Mouse (Mus musculus): Measurements from ENCODE around the gene Zfp667. TPM values are rescaled to one million over a fixed set of nuclear protein-coding genes. Genes with fewer than 3 reads are reported as not detected.
A peak's percentile ranks its signal among the peaks of the same experiment; 100 is the strongest.

Gene Zfp667
- total and polyA plus RNA-seq, 3 experiments = 3.9 to 5.3 TPM; not detected in 1

DNA sequence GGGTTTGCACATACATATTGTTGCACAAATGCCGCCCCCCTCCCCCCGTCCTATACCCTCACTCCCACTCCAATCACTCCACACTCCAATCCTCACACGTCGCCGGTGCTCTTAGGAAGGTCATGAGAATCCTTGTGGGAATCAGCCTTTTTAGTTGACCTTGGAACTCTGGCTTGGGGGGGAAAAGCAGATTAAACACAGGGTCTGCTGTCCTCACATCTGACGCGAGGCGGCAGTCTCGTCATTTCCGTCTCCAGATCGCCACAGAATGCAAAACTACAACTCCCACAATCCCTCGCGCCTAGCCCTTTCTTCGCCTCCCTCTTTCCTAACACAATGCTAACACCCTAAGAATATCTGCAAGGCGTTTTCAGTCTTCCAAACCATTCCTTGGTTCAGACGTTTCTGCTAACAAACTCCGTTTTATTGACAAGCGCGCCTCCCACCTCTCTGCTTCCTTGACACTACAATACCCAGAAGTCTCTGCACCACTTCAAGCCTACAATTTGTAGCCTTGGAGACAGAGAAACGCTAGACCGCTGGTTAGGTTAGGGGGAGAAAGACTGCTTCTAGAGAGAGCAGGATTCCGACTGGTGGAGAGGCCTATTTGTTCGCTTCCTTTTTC lies 2.8 kb upstream of the Zfp667 start (continued):
- TF ChIP-seq CTCF (IDR thresholded peaks at IDR 0.05 in 2 of 3, conservative IDR thresholded peaks at IDR 0.05 in 1 of 3; ENCODE audit: control insufficient read depth in 1 of 3, insufficient read depth in 1 of 3, low read depth in 2 of 3, low read length in 3 of 3, poor library complexity in 1 of 3, severe bottlenecking in 1 of 3) (peak; percentile 9 to 38 (median 27); a peak in 3 of 6 replicates), ZC3H11A (IDR thresholded peaks at IDR 0.05; ENCODE audit: low read depth, low read length) (no peak), CHD1 (IDR thresholded peaks at IDR 0.05; ENCODE audit: low read depth, low read length) (no peak), MAX (IDR thresholded peaks at IDR 0.05; ENCODE audit: low read length) (no peak; the same call in 1 of the 2 replicates), RCOR1 (IDR thresholded peaks at IDR 0.05; ENCODE audit: low read depth, low read length) (no peak), ZKSCAN1 (IDR thresholded peaks at IDR 0.05; ENCODE audit: low read depth, low read length) (no peak), MYB (IDR thresholded peaks at IDR 0.05; ENCODE audit: low read depth, low read length) (no peak), ETS1 (IDR thresholded peaks at IDR 0.05; ENCODE audit: low read depth, low read length) (0 out of 2 replicates have a peak, but pooled peaks have one; percentile 6), SIN3A (IDR thresholded peaks at IDR 0.05; ENCODE audit: low read length) (peak; percentile 97), KAT2A (conservative IDR thresholded peaks at IDR 0.05; ENCODE audit: low read depth, low read length) (peak; percentile 87), BHLHE40 (IDR thresholded peaks at IDR 0.05; ENCODE audit: borderline replicate concordance, low read depth, low read length) (no peak), TBP (IDR thresholded peaks at IDR 0.05; ENCODE audit: low read depth, low read length) (peak; percentile 76), USF1 (IDR thresholded peaks at IDR 0.05; ENCODE audit: low read depth, low read length) (no peak), CHD2 (IDR thresholded peaks at IDR 0.05; ENCODE audit: low read length) (no peak), TAL1 (IDR thresholded peaks at IDR 0.05; ENCODE audit: low read length) (no peak), GABPA (IDR thresholded peaks at IDR 0.05; ENCODE audit: low read depth, low read length) (no peak), ELF1 (IDR thresholded peaks at IDR 0.05; ENCODE audit: low read depth, low read length) (peak; percentile 57), GATA1 (IDR thresholded peaks at IDR 0.05; ENCODE audit: low read depth, low read length) (no peak), MAFK (IDR thresholded peaks at IDR 0.05; ENCODE audit: borderline replicate concordance, low read depth, low read length) (no peak), SMC3 (IDR thresholded peaks at IDR 0.05; ENCODE audit: low read depth, low read length) (no peak), POLR2A (IDR thresholded peaks at IDR 0.05; ENCODE audit: control insufficient read depth in 1 of 2, insufficient read depth in 1 of 2, low read depth in 1 of 2, low read length in 2 of 2, poor library complexity in 1 of 2) (peak in 1 of 2 experiments; percentile 52; a peak in 1 of 4 replicates), POLR2AphosphoS2 (IDR thresholded peaks at IDR 0.05; ENCODE audit: low read length) (no peak)

DNA sequence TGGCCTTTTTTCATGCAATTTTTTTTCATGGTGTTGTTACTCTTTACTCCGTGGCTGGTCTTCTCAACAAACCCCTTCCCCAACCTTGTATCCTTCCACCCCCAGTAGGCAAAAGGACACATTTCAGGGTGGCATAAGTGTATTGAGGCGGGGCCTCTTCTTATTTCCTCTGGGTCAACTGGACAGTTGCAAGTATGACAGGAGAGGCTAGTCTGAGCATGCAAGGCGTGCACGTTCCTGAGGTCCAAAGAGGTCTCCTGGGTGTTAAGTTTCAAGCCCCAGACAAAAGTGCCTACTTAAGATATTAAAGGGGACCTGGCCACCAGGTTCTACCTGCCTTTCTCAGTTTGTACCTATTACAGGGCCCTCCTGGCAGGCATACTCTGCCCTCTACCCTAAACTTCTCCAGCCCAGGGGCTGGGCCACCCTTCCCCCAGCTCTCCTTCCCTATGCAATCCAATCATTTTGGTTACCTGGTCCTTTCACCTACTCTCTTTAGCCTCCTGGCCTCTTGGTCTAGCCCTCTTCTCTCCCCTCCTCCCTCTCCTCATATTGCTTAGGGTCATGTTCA lies 1.9 kb upstream of the Zfp667 start:
- H3K27me3 ChIP-seq (ENCODE audit: control insufficient read depth in 1 of 2, insufficient read depth in 2 of 2, low read length in 2 of 2) = no peaks in the 10 kb centered on the region
- H3K27ac ChIP-seq (ENCODE audit: control insufficient read depth, low read depth, low read length) = peak overlapping the region; percentile 93
- peaks cover 8 to 22% of the 10 kb centered on the region in 2 experiments for H3K4me1 ChIP-seq (ENCODE audit: control insufficient read depth in 1 of 2, insufficient read depth in 2 of 2, low read length in 2 of 2)
- DNase-seq (ENCODE audit: low read depth, low spot score) = peak; percentile 28
- H3K9ac ChIP-seq (ENCODE audit: control insufficient read depth, low read depth, low read length, poor library complexity, severe bottlenecking) = peak overlapping the region; percentile 15; the same call in 1 of the 2 replicates
- H3K36me3 ChIP-seq (ENCODE audit: control insufficient read depth in 1 of 2, insufficient read depth in 2 of 2, low read length in 2 of 2) = peaks cover 0 to 7% of the 10 kb centered on the region in 2 experiments; a peak in 2 of 4 replicates
- H3K9me3 ChIP-seq (replicated peaks; ENCODE audit: insufficient read depth, low read length) = no peaks in the 10 kb centered on the region
- peaks cover 6% of the 10 kb centered on the region for H3K79me2 ChIP-seq (ENCODE audit: control insufficient read depth, insufficient read depth, low read length, poor library complexity)
- H3K4me3 ChIP-seq (ENCODE audit: control insufficient read depth in 1 of 2, insufficient read depth in 1 of 2, low read depth in 2 of 2, low read length in 2 of 2) = peak overlapping the region in 1 of 2 experiments; percentile 44; a peak in 1 of 4 replicates
- TF ChIP-seq ZMIZ1 (IDR thresholded peaks at IDR 0.05; ENCODE audit: low read depth, low read length) = peak; percentile 92
- no peak for TF ChIP-seq MAFK (IDR thresholded peaks at IDR 0.05; ENCODE audit: borderline replicate concordance, low read depth, low read length)
- TF ChIP-seq TAL1 (IDR thresholded peaks at IDR 0.05; ENCODE audit: low read length) = no peak
- TF ChIP-seq UBTF (IDR thresholded peaks at IDR 0.05; ENCODE audit: borderline replicate concordance, insufficient read depth, low read depth, low read length) = no peak
- TF ChIP-seq HCFC1 (IDR thresholded peaks at IDR 0.05; ENCODE audit: low read depth, low read length) = no peak
- no peak; the same call in 1 of the 2 replicates for TF ChIP-seq MXI1 (IDR thresholded peaks at IDR 0.05; ENCODE audit: low read depth, low read length)
- TF ChIP-seq BHLHE40 (IDR thresholded peaks at IDR 0.05; ENCODE audit: borderline replicate concordance, low read depth, low read length) = no peak
- TF ChIP-seq TBP (IDR thresholded peaks at IDR 0.05; ENCODE audit: low read depth, low read length) = peak; percentile 56; the same call in 1 of the 2 replicates
- no peak for TF ChIP-seq GABPA (IDR thresholded peaks at IDR 0.05; ENCODE audit: low read depth, low read length)
- no peak for TF ChIP-seq USF2 (IDR thresholded peaks at IDR 0.05; ENCODE audit: borderline replicate concordance in 1 of 2, insufficient read depth in 1 of 2, low read depth in 1 of 2, low read length in 2 of 2)
- TF ChIP-seq SMC3 (IDR thresholded peaks at IDR 0.05; ENCODE audit: low read depth, low read length) = no peak
- no peak for TF ChIP-seq RCOR1 (IDR thresholded peaks at IDR 0.05; ENCODE audit: low read depth, low read length)
- no peak for TF ChIP-seq ZKSCAN1 (IDR thresholded peaks at IDR 0.05; ENCODE audit: low read depth, low read length)
- no peak for TF ChIP-seq CHD1 (IDR thresholded peaks at IDR 0.05; ENCODE audit: low read depth, low read length)
- no peak for TF ChIP-seq ZNF384 (IDR thresholded peaks at IDR 0.05; ENCODE audit: low read depth, low read length)
- TF ChIP-seq MEF2A (IDR thresholded peaks at IDR 0.05; ENCODE audit: extremely low read depth, insufficient replicate concordance, low read depth, low read length, poor library complexity, severe bottlenecking) = no peak
- TF ChIP-seq NRF1 (IDR thresholded peaks at IDR 0.05; ENCODE audit: insufficient read depth, low read depth, low read length, poor library complexity, severe bottlenecking) = no peak
- TF ChIP-seq RAD21 (IDR thresholded peaks at IDR 0.05; ENCODE audit: low read depth, low read length) = no peak
- TF ChIP-seq ETS1 (IDR thresholded peaks at IDR 0.05; ENCODE audit: low read depth, low read length) = 0 out of 2 replicates have a peak, but pooled peaks have one; percentile 30

All from MEL (cell line).